In the genomic region with DNA sequence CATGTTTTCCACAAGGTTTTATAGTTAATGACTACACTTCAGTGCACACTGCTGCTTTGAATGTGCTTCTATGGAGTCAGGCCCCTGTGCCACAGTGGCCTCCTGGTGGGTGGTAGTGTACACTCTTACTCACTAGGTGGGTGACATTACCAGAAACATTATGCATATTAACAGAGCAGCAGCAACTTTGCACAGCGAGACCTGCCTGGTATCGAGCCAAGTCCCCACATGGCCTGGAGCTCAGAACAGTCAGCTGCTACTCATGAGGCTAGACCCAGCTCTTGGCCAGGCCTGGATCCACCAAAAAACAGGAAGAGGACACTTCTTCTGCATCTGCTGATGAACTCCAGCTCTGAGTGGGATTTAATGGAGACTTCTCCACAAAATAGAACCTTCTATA, we compare ENCODE assay signal across 22 mouse cellular contexts.
"Had no signal": no experiment of that assay in that cellular context is flagged by ENCODE, and none has a peak within 500 bp of the region (broad histone marks: within the 10 kb centered on the region; RNA-seq: fewer than 3 reads in every experiment).

No protein-coding gene starts in this region.

- H3K9ac ChIP-seq: kidney, embryonic 15.5 days; limb, embryonic 12.5 days; limb, embryonic 15.5 days; liver, embryonic 14.5 days; liver, postnatal 0 days; lung, embryonic 14.5 days; midbrain, embryonic 12.5 days; midbrain, embryonic 15.5 days had no signal

- H3K27ac ChIP-seq: kidney, embryonic 15.5 days; limb, embryonic 12.5 days; limb, embryonic 15.5 days; liver, embryonic 14.5 days; macrophage; midbrain, embryonic 12.5 days; midbrain, embryonic 15.5 days; stomach, postnatal 0 days had no signal

- DNase-seq: kidney, adult 8-10 months; kidney, postnatal 10 days; kidney, postnatal 36 days; layer of hippocampus, postnatal 36 days; liver, postnatal 0 days; lung, embryonic 14.5 days; right cerebral cortex, adult 18-20 months; right cerebral cortex, postnatal 14 days; right cerebral cortex, postnatal 4 days; thymus, adult 2 months; thymus, postnatal 14 days; thymus, postnatal 4 days had no signal

- H3K4me2 ChIP-seq: kidney, embryonic 15.5 days; limb, embryonic 12.5 days; limb, embryonic 15.5 days; liver, embryonic 11.5 days; lung, embryonic 14.5 days; midbrain, embryonic 12.5 days; midbrain, embryonic 15.5 days had no signal

- H3K4me1 ChIP-seq: kidney, embryonic 15.5 days; limb, embryonic 12.5 days; midbrain, embryonic 12.5 days; midbrain, embryonic 15.5 days had no signal

- H3K9me3 ChIP-seq: kidney, embryonic 15.5 days; limb, embryonic 12.5 days; limb, embryonic 15.5 days; midbrain, embryonic 12.5 days; midbrain, embryonic 15.5 days had no signal

- H3K36me3 ChIP-seq: kidney, embryonic 15.5 days; limb, embryonic 12.5 days; limb, embryonic 15.5 days; midbrain, embryonic 12.5 days; midbrain, embryonic 15.5 days had no signal

- H3K27me3 ChIP-seq: kidney, embryonic 15.5 days; limb, embryonic 12.5 days; limb, embryonic 15.5 days; midbrain, embryonic 12.5 days; midbrain, embryonic 15.5 days had no signal

- H3K4me3 ChIP-seq: kidney, embryonic 15.5 days; limb, embryonic 12.5 days; limb, embryonic 15.5 days; midbrain, embryonic 12.5 days; midbrain, embryonic 15.5 days had no signal

- ATAC-seq: liver, postnatal 0 days; lung, postnatal 0 days; midbrain, embryonic 15.5 days had no signal
